Mouse (Mus musculus) gastrocnemius, postnatal 36 days (tissue): ENCODE measurements around the gene Rint1. TPM values are rescaled to one million over a fixed set of nuclear protein-coding genes. Genes with fewer than 3 reads are reported as not detected.

Experiments used
- DNase-seq, 2 experiments: peaks; one replicate each; pipeline ENCODE4 v3.0.0; 2022
- intact Hi-C: fragments of 180-260 bp; cut with DNase I; formaldehyde crosslinking; loops from one replicate; pipeline ENCODE4 v1.15.1; 2025
- total RNA-seq, 2 experiments: library from RNA; stranded (reverse); gene quantifications; 2 replicates each; pipeline ENCODE4 v1.2.3; 2021

Gene Rint1
- total RNA-seq, 2 experiments from 2014 or later: 6.3 to 7.0 TPM

- intact Hi-C loops: no loop called here
- DNase-seq: no peak
These were observed 74.2 kb downstream of the Rint1 start for GRCm38 (mm10) chr5:23861721-23862120.

GRCm38 (mm10) chr5:23862291-23862690, 74.8 kb downstream of the Rint1 start:
- DNase-seq: peak; percentile 71 to 81
- intact Hi-C loops: no loop called here

- no peak for DNase-seq
- intact Hi-C loops: no loop called here
These were observed 75.9 kb downstream of the Rint1 start for GRCm38 (mm10) chr5:23863166-23864053.

GRCm38 (mm10) chr5:23864054-23864965, 76.8 kb downstream of the Rint1 start:
- intact Hi-C loops: no loop called here
- DNase-seq: no peak

GRCm38 (mm10) chr5:23865941-23866340, 78.4 kb downstream of the Rint1 start:
- intact Hi-C loops: no loop called here
- no peak for DNase-seq

Other genes starting within 250 kb of the Rint1 start
- 10 to 100 TPM; 22.2 to 30.2 TPM for gene Srpk2, start 103.1 kb upstream of the Rint1 start, total RNA-seq
- gene Pus7, start 4.0 kb upstream of the Rint1 start, total RNA-seq: 10 to 100 TPM; 10.8 to 11.3 TPM
- 10 to 100 TPM; 55.3 to 57.3 TPM for gene Tomm7, start 56.5 kb downstream of the Rint1 start, total RNA-seq
- gene Fam126a, start 243.0 kb downstream of the Rint1 start, total RNA-seq: 1 to 10 TPM; 5.2 to 7.2 TPM